ENCODE assay signal across 28 mouse cellular contexts in genomic region chr2:181238861-181239260, GRCm38 (mm10). TPM values are rescaled to one million over a fixed set of nuclear protein-coding genes. Genes with fewer than 3 reads are reported as not detected.
DNase-seq lines count a peak whose midpoint lies in the region; ATAC-seq and TF ChIP-seq lines count a peak whose summit lies in the region.
"Had no signal": no experiment of that assay in that cellular context is flagged by ENCODE, and none has a peak within 500 bp of the region (broad histone marks: within the 10 kb centered on the region; RNA-seq: fewer than 3 reads in every experiment).

No protein-coding gene starts in this region.

- no peaks in the 10 kb centered on the region for H3K27me3 ChIP-seq in kidney, adult 2 months (replicated peaks; ENCODE audit: control insufficient read depth, insufficient read depth, low read length)
- no peaks in the 10 kb centered on the region for H3K27me3 ChIP-seq in kidney, embryonic 15.5 days
- no peaks in the 10 kb centered on the region for H3K27me3 ChIP-seq in lung, postnatal 0 days (replicated peaks; ENCODE audit: insufficient read depth, low read length)
- no peaks in the 10 kb centered on the region for H3K27me3 ChIP-seq in hindbrain, embryonic 12.5 days
- H3K27me3 ChIP-seq: forebrain, embryonic 13.5 days; heart, embryonic 13.5 days; midbrain, embryonic 15.5 days; neural tube, embryonic 15.5 days; stomach, embryonic 15.5 days had no signal

- H3K36me3 ChIP-seq in kidney, adult 2 months (ENCODE audit: control insufficient read depth, insufficient read depth, low read length): no peaks in the 10 kb centered on the region
- 0 out of 2 replicates have a peak, but pooled peaks cover 15% of the 10 kb centered on the region for H3K36me3 ChIP-seq in kidney, embryonic 15.5 days
- H3K36me3 ChIP-seq in lung, postnatal 0 days (ENCODE audit: insufficient read depth, low read length): peaks cover 35% of the 10 kb centered on the region; the same call in 1 of the 2 replicates
- no peaks in the 10 kb centered on the region for H3K36me3 ChIP-seq in hindbrain, embryonic 12.5 days
- H3K36me3 ChIP-seq: midbrain, embryonic 10.5 days; midbrain, embryonic 15.5 days; neural tube, embryonic 15.5 days; stomach, embryonic 15.5 days had no signal

- no peak overlapping the region for H3K27ac ChIP-seq in kidney, adult 2 months (ENCODE audit: insufficient read depth, low read depth, low read length)
- no peak overlapping the region for H3K27ac ChIP-seq in kidney, embryonic 15.5 days
- no peak overlapping the region for H3K27ac ChIP-seq in lung, postnatal 0 days (ENCODE audit: low read length)
- no peak overlapping the region for H3K27ac ChIP-seq in brown adipose tissue, adult 24 weeks (replicated peaks; ENCODE audit: low read depth, low read length)
- H3K27ac ChIP-seq in hindbrain, embryonic 12.5 days: no peak overlapping the region
- H3K27ac ChIP-seq: forebrain, embryonic 13.5 days; heart, embryonic 13.5 days; hindbrain, postnatal 0 days; midbrain, embryonic 10.5 days; midbrain, embryonic 15.5 days; neural tube, embryonic 15.5 days; stomach, embryonic 15.5 days had no signal

- 62% methylated on average over 2 of the region's 2 CpGs for WGBS in kidney, adult 2 months
- 68% methylated on average over 2 of the region's 2 CpGs for WGBS in kidney, embryonic 15.5 days
- WGBS in lung, postnatal 0 days: 68% methylated on average over 2 of the region's 2 CpGs
- WGBS in hindbrain, embryonic 12.5 days: 68% methylated on average over 2 of the region's 2 CpGs

- no peak for TF ChIP-seq POLR2A in kidney, adult 2 months (IDR thresholded peaks at IDR 0.05; ENCODE audit: low read depth, low read length)

- H3K4me2 ChIP-seq in kidney, embryonic 15.5 days: no peak overlapping the region
- peak overlapping the region; percentile 64; the same call in 1 of the 2 replicates for H3K4me2 ChIP-seq in lung, postnatal 0 days (replicated peaks; ENCODE audit: low read depth, low read length)
- no peak overlapping the region for H3K4me2 ChIP-seq in hindbrain, embryonic 12.5 days (replicated peaks)
- H3K4me2 ChIP-seq: forebrain, embryonic 13.5 days; heart, embryonic 13.5 days; liver, embryonic 11.5 days; midbrain, embryonic 15.5 days; neural tube, embryonic 15.5 days; stomach, embryonic 15.5 days had no signal

- TF ChIP-seq CTCF in kidney, adult 2 months (conservative IDR thresholded peaks at IDR 0.05; ENCODE audit: insufficient read depth, insufficient read length, low read depth, low read length): no peak
- TF ChIP-seq CTCF in lung, postnatal 0 days (IDR thresholded peaks at IDR 0.05): no peak

- no peaks in the 10 kb centered on the region for H3K9me3 ChIP-seq in kidney, embryonic 15.5 days (replicated peaks)
- H3K9me3 ChIP-seq in lung, postnatal 0 days (ENCODE audit: low read length): no peaks in the 10 kb centered on the region
- H3K9me3 ChIP-seq in hindbrain, embryonic 12.5 days (replicated peaks): no peaks in the 10 kb centered on the region
- H3K9me3 ChIP-seq: forebrain, embryonic 13.5 days; G1E; heart, embryonic 13.5 days; midbrain, embryonic 10.5 days; midbrain, embryonic 15.5 days; neural tube, embryonic 15.5 days; stomach, embryonic 15.5 days had no signal

- ATAC-seq in kidney, embryonic 15.5 days (replicated peaks; ENCODE audit: low FRiP score): no peak
- ATAC-seq in lung, postnatal 0 days: no peak
- no peak for ATAC-seq in hindbrain, embryonic 12.5 days (ENCODE audit: low FRiP score)
- ATAC-seq: forebrain, embryonic 13.5 days; hindbrain, postnatal 0 days; midbrain, embryonic 15.5 days had no signal

- DNase-seq in kidney, adult 2 months: no peak
- no peak for DNase-seq in lung, postnatal 0 days (ENCODE audit: low spot score)
- DNase-seq in lung, postnatal 36 days: no peak
- DNase-seq: adrenal gland, adult 8-10 months; cerebellum, adult 8-10 months; gastrocnemius, postnatal 36 days; kidney, adult 11 months; layer of hippocampus, postnatal 36 days; lung, adult 2 months; lung, postnatal 14 days; retina, postnatal 1 day; right cerebral cortex, postnatal 14 days had no signal

- no peaks in the 10 kb centered on the region for H3K4me1 ChIP-seq in kidney, adult 2 months (ENCODE audit: control insufficient read depth, insufficient read depth, low read length)
- peaks cover 17% of the 10 kb centered on the region; the same call in 1 of the 2 replicates for H3K4me1 ChIP-seq in kidney, embryonic 15.5 days
- peaks cover 12% of the 10 kb centered on the region; the same call in 1 of the 2 replicates for H3K4me1 ChIP-seq in lung, postnatal 0 days (ENCODE audit: insufficient read depth, low read depth, low read length)
- peaks cover 23% of the 10 kb centered on the region for H3K4me1 ChIP-seq in brown adipose tissue, adult 24 weeks (ENCODE audit: control insufficient read depth, insufficient read depth, insufficient read length, low read length)
- 0 out of 2 replicates have a peak, but pooled peaks cover 4% of the 10 kb centered on the region for H3K4me1 ChIP-seq in hindbrain, embryonic 12.5 days
- H3K4me1 ChIP-seq: forebrain, embryonic 13.5 days; midbrain, embryonic 15.5 days; neural tube, embryonic 15.5 days had no signal

- H3K4me3 ChIP-seq in kidney, adult 2 months (ENCODE audit: insufficient read depth, low read depth, low read length): peak overlapping the region; percentile 59; the same call in 1 of the 2 replicates
- H3K4me3 ChIP-seq in kidney, embryonic 15.5 days (replicated peaks): no peak overlapping the region
- no peak overlapping the region for H3K4me3 ChIP-seq in lung, postnatal 0 days (ENCODE audit: low read depth, low read length)
- peak overlapping the region; percentile 84 for H3K4me3 ChIP-seq in brown adipose tissue, adult 24 weeks (ENCODE audit: insufficient read depth, low read depth, low read length)
- no peak overlapping the region for H3K4me3 ChIP-seq in hindbrain, embryonic 12.5 days
- H3K4me3 ChIP-seq: forebrain, embryonic 13.5 days; heart, embryonic 13.5 days; midbrain, embryonic 10.5 days; midbrain, embryonic 15.5 days; neural tube, embryonic 15.5 days; stomach, embryonic 15.5 days had no signal

- H3K9ac ChIP-seq in kidney, embryonic 15.5 days: no peak overlapping the region
- peak overlapping the region; percentile 26; the same call in 1 of the 2 replicates for H3K9ac ChIP-seq in lung, postnatal 0 days (replicated peaks; ENCODE audit: low read depth)
- H3K9ac ChIP-seq in hindbrain, embryonic 12.5 days: no peak overlapping the region
- H3K9ac ChIP-seq: forebrain, embryonic 13.5 days; heart, embryonic 13.5 days; midbrain, embryonic 15.5 days; neural tube, embryonic 15.5 days; stomach, embryonic 15.5 days had no signal

- TF ChIP-seq EP300 in lung, postnatal 0 days (IDR thresholded peaks at IDR 0.05): no peak

RNA-seq across cellular contexts. Expression of gene Helz2, which starts 3.0 kb away (rescaled TPM):
- polyA plus RNA-seq in kidney, adult 2 months (2012; rRNA removed): 15.4 and 17.5 TPM in 2 replicates
- 1.3 and 1.6 TPM in 2 replicates for polyA plus RNA-seq in kidney, embryonic 15.5 days (2015; fragmentation: Nextera tagmentation; extraction: Ambion mirVana)
- polyA plus RNA-seq in lung, postnatal 0 days (2015; fragmentation: Nextera tagmentation; extraction: Ambion mirVana): 3.1 and 3.5 TPM in 2 replicates
- 4.0 and 5.4 TPM in 2 replicates for polyA plus RNA-seq in brown adipose tissue, adult 24 weeks (2012; ENCODE audit: insufficient read depth, insufficient read length, missing spikeins)
- polyA plus RNA-seq in hindbrain, embryonic 12.5 days (2016; fragmentation: Nextera tagmentation; extraction: Ambion mirVana): 0.81 and 0.87 TPM in 2 replicates

RNA-seq across cellular contexts. Expression of gene Fndc11, which starts 19.0 kb away (rescaled TPM):
- polyA plus RNA-seq in kidney, adult 2 months (2012; rRNA removed): 0.72 and 0.77 TPM in 2 replicates
- 0.14 and 0.26 TPM in 2 replicates for polyA plus RNA-seq in kidney, embryonic 15.5 days (2015; fragmentation: Nextera tagmentation; extraction: Ambion mirVana)
- polyA plus RNA-seq in lung, postnatal 0 days (2015; fragmentation: Nextera tagmentation; extraction: Ambion mirVana): 0.86 and 0.91 TPM in 2 replicates
- not detected in 2 replicates for polyA plus RNA-seq in brown adipose tissue, adult 24 weeks (2012; ENCODE audit: insufficient read depth, insufficient read length, missing spikeins)
- 0.15 TPM in 1 of 2 replicates, not detected in the other for polyA plus RNA-seq in hindbrain, embryonic 12.5 days (2016; fragmentation: Nextera tagmentation; extraction: Ambion mirVana)
- polyA plus RNA-seq: C2C12; embryonic facial prominence, embryonic 11.5 days; G1E; hindbrain, embryonic 11.5 days had no signal

RNA-seq across cellular contexts. Expression of gene Srms, which starts 25.9 kb away (rescaled TPM):
- polyA plus RNA-seq in kidney, adult 2 months (2012; rRNA removed): 0.87 and 0.91 TPM in 2 replicates
- polyA plus RNA-seq in kidney, embryonic 15.5 days (2015; fragmentation: Nextera tagmentation; extraction: Ambion mirVana): 0.24 and 0.45 TPM in 2 replicates
- polyA plus RNA-seq in lung, postnatal 0 days (2015; fragmentation: Nextera tagmentation; extraction: Ambion mirVana): 2.5 and 2.6 TPM in 2 replicates
- 1.1 and 1.5 TPM in 2 replicates for polyA plus RNA-seq in brown adipose tissue, adult 24 weeks (2012; ENCODE audit: insufficient read depth, insufficient read length, missing spikeins)
- polyA plus RNA-seq in hindbrain, embryonic 12.5 days (2016; fragmentation: Nextera tagmentation; extraction: Ambion mirVana): 0.08 TPM in 1 of 2 replicates, not detected in the other
- polyA plus RNA-seq: C2C12; embryonic facial prominence, embryonic 11.5 days; G1E had no signal

RNA-seq across cellular contexts. Expression of gene Ptk6, which starts 36.3 kb away (rescaled TPM):
- 0.12 and 0.16 TPM in 2 replicates for polyA plus RNA-seq in kidney, adult 2 months (2012; rRNA removed)
- 0.04 TPM in 1 of 2 replicates, not detected in the other for polyA plus RNA-seq in kidney, embryonic 15.5 days (2015; fragmentation: Nextera tagmentation; extraction: Ambion mirVana)
- polyA plus RNA-seq in lung, postnatal 0 days (2015; fragmentation: Nextera tagmentation; extraction: Ambion mirVana): 0.23 and 0.25 TPM in 2 replicates
- not detected in 2 replicates for polyA plus RNA-seq in brown adipose tissue, adult 24 weeks (2012; ENCODE audit: insufficient read depth, insufficient read length, missing spikeins)
- not detected in 2 replicates for polyA plus RNA-seq in hindbrain, embryonic 12.5 days (2016; fragmentation: Nextera tagmentation; extraction: Ambion mirVana)
- polyA plus RNA-seq: C2C12; embryonic facial prominence, embryonic 11.5 days; forebrain, embryonic 13.5 days; G1E; hindbrain, embryonic 11.5 days; hindbrain, postnatal 0 days; kidney, embryonic 16.5 days; liver, embryonic 11.5 days; midbrain, embryonic 10.5 days; midbrain, embryonic 15.5 days; neural tube, embryonic 15.5 days had no signal

RNA-seq across cellular contexts. Expression of gene Gmeb2, which starts 49.0 kb away (rescaled TPM):
- 12.8 and 14.5 TPM in 2 replicates for polyA plus RNA-seq in kidney, adult 2 months (2012; rRNA removed)
- 15.3 and 15.8 TPM in 2 replicates for polyA plus RNA-seq in kidney, embryonic 15.5 days (2015; fragmentation: Nextera tagmentation; extraction: Ambion mirVana)
- polyA plus RNA-seq in lung, postnatal 0 days (2015; fragmentation: Nextera tagmentation; extraction: Ambion mirVana): 7.6 and 7.8 TPM in 2 replicates
- polyA plus RNA-seq in brown adipose tissue, adult 24 weeks (2012; ENCODE audit: insufficient read depth, insufficient read length, missing spikeins): 3.8 and 4.7 TPM in 2 replicates
- polyA plus RNA-seq in hindbrain, embryonic 12.5 days (2016; fragmentation: Nextera tagmentation; extraction: Ambion mirVana): 21.9 and 22.5 TPM in 2 replicates

Comparison
In these comparisons a context has a peak if more than half of its experiments do, and no peak if none do; other contexts are left out.
1. H3K4me3 ChIP-seq: peak in kidney, adult 2 months (single experiment) and brown adipose tissue, adult 24 weeks (single experiment); none in kidney, embryonic 15.5 days (single experiment), lung, postnatal 0 days (single experiment) and hindbrain, embryonic 12.5 days (single experiment).